Comparison of ENCODE assay signal across 9 mouse cellular contexts in the genomic region with DNA sequence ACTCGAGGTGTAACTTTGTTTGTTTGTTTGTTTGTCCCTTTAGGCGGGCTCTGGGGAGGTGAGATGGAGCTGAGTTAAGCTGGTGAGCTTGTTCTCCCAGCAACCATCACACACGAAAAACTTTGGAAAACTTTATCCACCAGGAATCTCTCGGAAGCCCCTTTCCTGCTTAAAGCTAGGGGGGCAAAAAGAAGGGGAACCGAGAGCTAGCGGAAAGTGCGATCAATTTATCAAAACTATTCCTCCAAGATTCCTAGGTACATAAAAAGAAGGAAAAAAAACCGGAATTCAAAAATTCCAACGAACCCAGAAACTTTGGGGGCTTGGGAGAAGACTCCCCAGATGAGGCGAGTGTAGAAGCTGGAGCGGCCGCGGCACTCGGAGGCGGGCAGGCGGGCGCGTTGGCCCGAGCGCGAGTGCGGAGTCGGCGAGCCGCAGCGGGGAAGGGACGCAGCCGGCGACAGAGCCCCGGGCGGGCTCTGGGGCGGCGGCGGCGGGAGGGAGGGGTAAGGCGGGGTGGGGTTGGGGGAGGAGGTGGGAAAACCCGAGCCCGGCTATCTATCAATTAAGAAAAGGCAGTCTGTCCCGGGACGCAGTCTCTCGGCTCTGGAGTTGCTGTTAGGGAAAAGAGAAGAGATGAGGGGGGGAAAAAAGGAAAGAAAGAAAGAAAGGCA. TPM values are rescaled to one million over a fixed set of nuclear protein-coding genes. Genes with fewer than 3 reads are reported as not detected.
DNase-seq lines count a peak whose midpoint lies in the region; ATAC-seq and TF ChIP-seq lines count a peak whose summit lies in the region.
"Had no signal": no experiment of that assay in that cellular context is flagged by ENCODE, and none has a peak within 500 bp of the region (broad histone marks: within the 10 kb centered on the region; RNA-seq: fewer than 3 reads in every experiment).

No protein-coding gene starts in this region.

- no peaks in the 10 kb centered on the region for H3K36me3 ChIP-seq in ES-E14 (ENCODE audit: control insufficient read depth, insufficient read depth, low read length, poor library complexity, severe bottlenecking)
- H3K36me3 ChIP-seq in forebrain, embryonic 16.5 days (ENCODE audit: control insufficient read depth, insufficient read depth), result no peaks in the 10 kb centered on the region
- no peaks in the 10 kb centered on the region for H3K36me3 ChIP-seq in kidney, embryonic 15.5 days
- H3K36me3 ChIP-seq in midbrain, embryonic 14.5 days (ENCODE audit: control insufficient read depth, insufficient read depth, low read length), result no peaks in the 10 kb centered on the region

- under 1% methylated on average over 37 of the region's 41 CpGs for WGBS in forebrain, embryonic 16.5 days
- WGBS in kidney, embryonic 15.5 days, result under 1% methylated on average over 41 of the region's 41 CpGs
- under 1% methylated on average over 41 of the region's 41 CpGs for WGBS in midbrain, embryonic 14.5 days

- no peaks in the 10 kb centered on the region for H3K9me3 ChIP-seq in ES-E14 (ENCODE audit: control insufficient read depth, insufficient read depth, low read depth, low read length)
- no peaks in the 10 kb centered on the region for H3K9me3 ChIP-seq in forebrain, embryonic 16.5 days (ENCODE audit: control insufficient read depth, low read length)
- H3K9me3 ChIP-seq in kidney, embryonic 15.5 days (replicated peaks), result no peaks in the 10 kb centered on the region
- H3K9me3 ChIP-seq in midbrain, embryonic 14.5 days (ENCODE audit: control insufficient read depth, low read length), result no peaks in the 10 kb centered on the region

- H3K9ac ChIP-seq in ES-E14 (ENCODE audit: insufficient read depth, low read depth, low read length, poor library complexity, severe bottlenecking), result no peak overlapping the region
- no peak overlapping the region for H3K9ac ChIP-seq in forebrain, embryonic 16.5 days (replicated peaks; ENCODE audit: low read depth, low read length)
- H3K9ac ChIP-seq in kidney, embryonic 15.5 days, result peak overlapping the region; percentile 41
- H3K9ac ChIP-seq in midbrain, embryonic 14.5 days (replicated peaks; ENCODE audit: low read length), result peak overlapping the region; percentile 54; the same call in 1 of the 2 replicates

- peak; percentile 41 for DNase-seq in gastrocnemius, postnatal 10 days
- DNase-seq in gastrocnemius, adult 18-20 months (ENCODE audit: low spot score), result no peak
- DNase-seq in ES-E14 (ENCODE audit: low read depth, low spot score), result no peak
- DNase-seq in midbrain, embryonic 14.5 days, result peak; percentile 63
- no peak for DNase-seq in left cerebral cortex, postnatal 4 days

- peak overlapping the region; percentile 45 to 66 for H3K4me3 ChIP-seq in ES-E14 (ENCODE audit: insufficient read depth in 1 of 2, low read depth in 1 of 2, low read length in 2 of 2, poor library complexity in 1 of 2, severe bottlenecking in 1 of 2)
- peak overlapping the region; percentile 47 for H3K4me3 ChIP-seq in forebrain, embryonic 16.5 days (replicated peaks; ENCODE audit: low read length)
- peak overlapping the region; percentile 50 for H3K4me3 ChIP-seq in kidney, embryonic 15.5 days (replicated peaks)
- peak overlapping the region; percentile 43 for H3K4me3 ChIP-seq in midbrain, embryonic 14.5 days (replicated peaks; ENCODE audit: low read depth, low read length)

- H3K4me1 ChIP-seq in ES-E14 (ENCODE audit: control insufficient read depth in 2 of 2, insufficient read depth in 2 of 2, low read length in 2 of 2, poor library complexity in 1 of 2), result peaks cover 2 to 12% of the 10 kb centered on the region in 2 experiments; a peak in 2 of 4 replicates
- peaks cover 62% of the 10 kb centered on the region for H3K4me1 ChIP-seq in forebrain, embryonic 16.5 days (replicated peaks; ENCODE audit: control insufficient read depth, insufficient read depth, low read length)
- peaks cover 79% of the 10 kb centered on the region for H3K4me1 ChIP-seq in kidney, embryonic 15.5 days
- H3K4me1 ChIP-seq in midbrain, embryonic 14.5 days (ENCODE audit: control insufficient read depth, insufficient read depth, low read length), result peaks cover 49% of the 10 kb centered on the region

- peak overlapping the region; percentile 73 for H3K4me2 ChIP-seq in forebrain, embryonic 16.5 days (ENCODE audit: low read length)
- peak overlapping the region; percentile 89 for H3K4me2 ChIP-seq in kidney, embryonic 15.5 days
- peak overlapping the region; percentile 84 for H3K4me2 ChIP-seq in midbrain, embryonic 14.5 days (ENCODE audit: low read length)

- no peak for ATAC-seq in forebrain, embryonic 16.5 days
- no peak for ATAC-seq in kidney, embryonic 15.5 days (replicated peaks; ENCODE audit: low FRiP score)
- ATAC-seq in midbrain, embryonic 14.5 days (ENCODE audit: low FRiP score, low TSS enrichment), result no peak
- no peak for ATAC-seq in frontal cortex, adult (ENCODE audit: low TSS enrichment)

- intact Hi-C loops in left cerebral cortex, postnatal 4 days (cut with DNase I), result loop anchor here (5.0 kb wide), 1 partner anchor 491 kb away; no protein-coding TSS in a partner anchor

- in situ Hi-C loops in ES-E14 (cut with MboI; ENCODE audit: low sequenced_read_pairs in 2 of 2, unreplicated experiment in 2 of 2), result loop anchor here (10.0 to 25.0 kb wide), 5 partner anchors 494 to 1526 kb away; partner anchors contain the start of genes Aup1 (in 1 of the 2), Dqx1 (in 1 of the 2), Emx1 (in 1 of the 2) and Htra2 (in 1 of the 2)

- H3K27ac ChIP-seq in ES-E14 (ENCODE audit: insufficient read depth, low read depth, low read length, poor library complexity, severe bottlenecking), result no peak overlapping the region
- H3K27ac ChIP-seq in forebrain, embryonic 16.5 days (ENCODE audit: low read length), result no peak overlapping the region
- H3K27ac ChIP-seq in kidney, embryonic 15.5 days, result 0 out of 2 replicates have a peak overlapping the region, but pooled peaks have one; percentile 27
- H3K27ac ChIP-seq in midbrain, embryonic 14.5 days (replicated peaks; ENCODE audit: low read depth, low read length), result peak overlapping the region; percentile 20

- H3K27me3 ChIP-seq in forebrain, embryonic 16.5 days (replicated peaks; ENCODE audit: control insufficient read depth, insufficient read depth, low read length), result peaks cover 47% of the 10 kb centered on the region
- H3K27me3 ChIP-seq in kidney, embryonic 15.5 days, result peaks cover 100% of the 10 kb centered on the region
- peaks cover 69% of the 10 kb centered on the region for H3K27me3 ChIP-seq in midbrain, embryonic 14.5 days (ENCODE audit: control insufficient read depth, insufficient read depth, low read length)

TF ChIP-seq in ES-E14, 5 proteins besides CTCF, POLR2A, EP300 and RAD21:
- no peak for TF ChIP-seq ZNF384 (IDR thresholded peaks at IDR 0.05; ENCODE audit: low read depth, low read length)
TF ChIP-seq in ES-E14: peak in this region for 0.

RNA-seq across cellular contexts. Expression of gene Cyp26b1, which starts 5.3 kb away (rescaled TPM):
- total RNA-seq in gastrocnemius, postnatal 10 days (2021), result 1 to 10 TPM; 2.0 to 2.8 TPM
- 1 to 10 TPM; 1.1 to 2.1 TPM for total RNA-seq in gastrocnemius, adult 18-20 months (2021)
- total RNA-seq in ES-E14 (2012; rRNA removed), result 0.48 and 0.54 TPM in 2 replicates
- polyA plus RNA-seq in forebrain, embryonic 16.5 days (2015; fragmentation: Nextera tagmentation; extraction: Ambion mirVana), result 3.6 and 6.2 TPM in 2 replicates
- polyA plus RNA-seq in kidney, embryonic 15.5 days (2015; fragmentation: Nextera tagmentation; extraction: Ambion mirVana), result 5.7 and 6.4 TPM in 2 replicates
- polyA plus RNA-seq in midbrain, embryonic 14.5 days (2014; fragmentation: Nextera tagmentation; extraction: Ambion mirVana), result 21.9 and 29.5 TPM in 2 replicates
- 10 to 100 TPM; 28.9 to 29.7 TPM for total RNA-seq in left cerebral cortex, postnatal 4 days (2021)
- total RNA-seq: MEL had no signal

Comparison
In these comparisons a context has a peak if more than half of its experiments do, and no peak if none do; other contexts are left out.
1. DNase-seq: peak in gastrocnemius, postnatal 10 days (single experiment) and midbrain, embryonic 14.5 days (single experiment); none in gastrocnemius, adult 18-20 months (single experiment), ES-E14 (single experiment) and left cerebral cortex, postnatal 4 days (single experiment).
2. H3K27ac ChIP-seq: peak in kidney, embryonic 15.5 days (single experiment) and midbrain, embryonic 14.5 days (single experiment); none in ES-E14 (single experiment) and forebrain, embryonic 16.5 days (single experiment).
3. H3K9ac ChIP-seq: peak in kidney, embryonic 15.5 days (single experiment) and midbrain, embryonic 14.5 days (single experiment); none in ES-E14 (single experiment) and forebrain, embryonic 16.5 days (single experiment).
4. RNA of gene Cyp26b1, which starts 5.3 kb away (total RNA-seq): 28.9 to 29.7 TPM in left cerebral cortex, postnatal 4 days; 2.0 to 2.8 TPM in gastrocnemius, postnatal 10 days, 1.1 to 2.1 TPM in gastrocnemius, adult 18-20 months and 0.48 to 0.54 TPM in ES-E14; every median in the first group is over 4 times any median in the second.
5. Peak in every context shown above with its lines, with median percentiles within 50 percentile points of each other: H3K4me3 ChIP-seq and H3K4me2 ChIP-seq.